30 mouse cellular contexts compared by ENCODE assay signal in the genomic region with DNA sequence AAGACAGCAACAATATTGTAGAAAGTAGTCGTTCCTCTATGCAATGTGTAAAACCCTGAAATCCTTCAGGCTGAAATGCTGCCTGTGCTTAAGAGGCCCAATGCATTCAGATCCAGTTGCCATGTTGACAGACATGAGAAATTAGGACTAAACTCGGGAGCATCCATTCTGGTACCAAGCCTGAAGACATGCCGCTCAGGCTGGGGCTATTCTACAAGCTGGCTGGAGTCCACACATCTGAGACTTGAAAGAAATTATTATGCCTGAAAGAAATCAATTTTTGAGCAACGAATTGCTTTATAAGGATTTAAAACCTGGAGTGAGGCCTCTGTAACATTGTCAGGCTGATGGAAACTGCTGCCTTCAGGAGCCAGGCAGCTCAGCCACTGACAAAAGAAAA.
DNase-seq lines count a peak whose midpoint lies in the region; ATAC-seq and TF ChIP-seq lines count a peak whose summit lies in the region.
"Had no signal": no experiment of that assay in that cellular context is flagged by ENCODE, and none has a peak within 500 bp of the region (broad histone marks: within the 10 kb centered on the region; RNA-seq: fewer than 3 reads in every experiment).

No protein-coding gene starts in this region.

- no peak for ATAC-seq in hindbrain, embryonic 13.5 days (ENCODE audit: low FRiP score)
- ATAC-seq in hindbrain, embryonic 12.5 days (ENCODE audit: low FRiP score) = no peak
- ATAC-seq in midbrain, embryonic 14.5 days (ENCODE audit: low FRiP score, low TSS enrichment) = no peak
- ATAC-seq in midbrain, embryonic 11.5 days (ENCODE audit: low FRiP score) = no peak
- 0 out of 2 replicates have a peak, but pooled peaks have one; percentile 29 for ATAC-seq in midbrain, postnatal 0 days (ENCODE audit: low FRiP score)
- ATAC-seq: forebrain, embryonic 16.5 days; inflammation-experienced regulatory T-cells, adult 6 months; liver, embryonic 12.5 days; liver, postnatal 0 days had no signal

- 0 out of 2 replicates have a peak overlapping the region, but pooled peaks have one; percentile 5 for H3K27ac ChIP-seq in hindbrain, embryonic 13.5 days
- H3K27ac ChIP-seq in hindbrain, embryonic 12.5 days = no peak overlapping the region
- peak overlapping the region; percentile 65; the same call in 1 of the 2 replicates for H3K27ac ChIP-seq in left cerebral cortex, adult 2 months
- H3K27ac ChIP-seq in midbrain, embryonic 14.5 days (replicated peaks; ENCODE audit: low read depth, low read length) = peak overlapping the region; percentile 41
- no peak overlapping the region for H3K27ac ChIP-seq in midbrain, embryonic 11.5 days (ENCODE audit: low read depth, low read length)
- peak overlapping the region; percentile 51 for H3K27ac ChIP-seq in midbrain, postnatal 0 days (ENCODE audit: low read depth, low read length)
- H3K27ac ChIP-seq: embryonic facial prominence, embryonic 12.5 days; gastrocnemius, adult 2 months; liver, embryonic 12.5 days; neural tube, embryonic 12.5 days; stomach, postnatal 0 days had no signal

- H3K36me3 ChIP-seq in hindbrain, embryonic 13.5 days = peaks cover 22% of the 10 kb centered on the region
- H3K36me3 ChIP-seq in hindbrain, embryonic 12.5 days = no peaks in the 10 kb centered on the region
- H3K36me3 ChIP-seq in midbrain, embryonic 14.5 days (ENCODE audit: control insufficient read depth, insufficient read depth, low read length) = no peaks in the 10 kb centered on the region
- no peaks in the 10 kb centered on the region for H3K36me3 ChIP-seq in midbrain, embryonic 11.5 days (ENCODE audit: control insufficient read depth, insufficient read depth, low read length)
- no peaks in the 10 kb centered on the region for H3K36me3 ChIP-seq in midbrain, postnatal 0 days (ENCODE audit: insufficient read depth, low read length)
- H3K36me3 ChIP-seq: embryonic facial prominence, embryonic 12.5 days; G1E; liver, embryonic 12.5 days; neural tube, embryonic 12.5 days had no signal

- no peak for DNase-seq in left cerebral cortex, adult 2 months (ENCODE audit: extremely low spot score in 1 of 2, low spot score in 2 of 2)
- DNase-seq in left cerebral cortex, postnatal 25 days (ENCODE audit: low spot score in 2 of 2) = no peak
- DNase-seq in midbrain, embryonic 14.5 days = peak; percentile 29
- no peak for DNase-seq in midbrain, embryonic 11.5 days (ENCODE audit: low spot score, missing footprints)
- no peak for DNase-seq in midbrain, postnatal 0 days (ENCODE audit: low spot score)
- DNase-seq: adrenal gland, adult 8-10 months; cerebellum, adult 11 months; cerebellum, adult 9-11 months; embryo, embryonic 11 days; gastrocnemius, adult 2 months; gastrocnemius, postnatal 36 days; heart, adult 18-20 months; heart, postnatal 36 days; kidney, adult 11 months; kidney, postnatal 14 days; left cerebral cortex, postnatal 4 days; liver, postnatal 0 days; right cerebral cortex, postnatal 4 days; thymus, adult 18-20 months; thymus, postnatal 25 days had no signal

- 56% methylated on average over 4 of the region's 4 CpGs for WGBS in hindbrain, embryonic 13.5 days
- 78% methylated on average over 4 of the region's 4 CpGs for WGBS in hindbrain, embryonic 12.5 days
- WGBS in midbrain, embryonic 14.5 days = 46% methylated on average over 4 of the region's 4 CpGs
- 64% methylated on average over 4 of the region's 4 CpGs for WGBS in midbrain, embryonic 11.5 days
- 35% methylated on average over 4 of the region's 4 CpGs for WGBS in midbrain, postnatal 0 days

- TF ChIP-seq CTCF in left cerebral cortex, adult 2 months (IDR thresholded peaks at IDR 0.05) = no peak
- no peak for TF ChIP-seq CTCF in midbrain, postnatal 0 days (IDR thresholded peaks at IDR 0.05)

- H3K27me3 ChIP-seq in hindbrain, embryonic 13.5 days = no peaks in the 10 kb centered on the region
- H3K27me3 ChIP-seq in hindbrain, embryonic 12.5 days = no peaks in the 10 kb centered on the region
- H3K27me3 ChIP-seq in midbrain, embryonic 14.5 days (ENCODE audit: control insufficient read depth, insufficient read depth, low read length) = no peaks in the 10 kb centered on the region
- H3K27me3 ChIP-seq in midbrain, embryonic 11.5 days (ENCODE audit: control insufficient read depth, insufficient read depth, low read length) = no peaks in the 10 kb centered on the region
- H3K27me3 ChIP-seq in midbrain, postnatal 0 days (ENCODE audit: insufficient read depth, low read length) = no peaks in the 10 kb centered on the region
- H3K27me3 ChIP-seq: embryonic facial prominence, embryonic 12.5 days; liver, embryonic 12.5 days; neural tube, embryonic 12.5 days had no signal

- no peak overlapping the region for H3K4me2 ChIP-seq in hindbrain, embryonic 13.5 days
- H3K4me2 ChIP-seq in hindbrain, embryonic 12.5 days (replicated peaks) = no peak overlapping the region
- no peak overlapping the region for H3K4me2 ChIP-seq in midbrain, embryonic 14.5 days (ENCODE audit: low read length)
- H3K4me2 ChIP-seq in midbrain, embryonic 11.5 days = no peak overlapping the region
- no peak overlapping the region for H3K4me2 ChIP-seq in midbrain, postnatal 0 days (ENCODE audit: low read depth, low read length, poor library complexity, severe bottlenecking)
- H3K4me2 ChIP-seq: embryonic facial prominence, embryonic 12.5 days; heart, embryonic 11.5 days; liver, embryonic 12.5 days; neural tube, embryonic 12.5 days had no signal

- no peak overlapping the region for H3K9ac ChIP-seq in hindbrain, embryonic 13.5 days
- H3K9ac ChIP-seq in hindbrain, embryonic 12.5 days = no peak overlapping the region
- H3K9ac ChIP-seq in midbrain, embryonic 14.5 days (replicated peaks; ENCODE audit: low read length) = no peak overlapping the region
- H3K9ac ChIP-seq in midbrain, embryonic 11.5 days (ENCODE audit: low read length) = no peak overlapping the region
- no peak overlapping the region for H3K9ac ChIP-seq in midbrain, postnatal 0 days (replicated peaks; ENCODE audit: low read length, poor library complexity, severe bottlenecking)
- H3K9ac ChIP-seq: embryonic facial prominence, embryonic 12.5 days; liver, embryonic 12.5 days; liver, postnatal 0 days; neural tube, embryonic 12.5 days had no signal

- H3K4me3 ChIP-seq in hindbrain, embryonic 13.5 days = no peak overlapping the region
- H3K4me3 ChIP-seq in hindbrain, embryonic 12.5 days = no peak overlapping the region
- no peak overlapping the region for H3K4me3 ChIP-seq in left cerebral cortex, adult 2 months
- H3K4me3 ChIP-seq in midbrain, embryonic 14.5 days (replicated peaks; ENCODE audit: low read depth, low read length) = no peak overlapping the region
- no peak overlapping the region for H3K4me3 ChIP-seq in midbrain, embryonic 11.5 days (ENCODE audit: low read depth, low read length)
- no peak overlapping the region for H3K4me3 ChIP-seq in midbrain, postnatal 0 days (ENCODE audit: low read depth, low read length)
- H3K4me3 ChIP-seq: embryonic facial prominence, embryonic 12.5 days; gastrocnemius, adult 2 months; liver, embryonic 12.5 days; neural tube, embryonic 12.5 days had no signal

- intact Hi-C loops in left cerebral cortex, adult 2 months (cut with DNase I) = no loop called here
- intact Hi-C loops in left cerebral cortex, postnatal 25 days (cut with DNase I) = no loop called here

- H3K9me3 ChIP-seq in hindbrain, embryonic 13.5 days = no peaks in the 10 kb centered on the region
- no peaks in the 10 kb centered on the region for H3K9me3 ChIP-seq in hindbrain, embryonic 12.5 days (replicated peaks)
- H3K9me3 ChIP-seq in midbrain, embryonic 14.5 days (ENCODE audit: control insufficient read depth, low read length) = no peaks in the 10 kb centered on the region
- H3K9me3 ChIP-seq in midbrain, embryonic 11.5 days (ENCODE audit: control insufficient read depth, low read length) = no peaks in the 10 kb centered on the region
- no peaks in the 10 kb centered on the region for H3K9me3 ChIP-seq in midbrain, postnatal 0 days (ENCODE audit: low read length)
- H3K9me3 ChIP-seq: embryonic facial prominence, embryonic 12.5 days; G1E; liver, embryonic 12.5 days; neural tube, embryonic 12.5 days had no signal

- H3K4me1 ChIP-seq in hindbrain, embryonic 13.5 days (replicated peaks) = 0 out of 2 replicates have a peak, but pooled peaks cover 6% of the 10 kb centered on the region
- H3K4me1 ChIP-seq in hindbrain, embryonic 12.5 days = no peaks in the 10 kb centered on the region
- no peaks in the 10 kb centered on the region for H3K4me1 ChIP-seq in midbrain, embryonic 14.5 days (ENCODE audit: control insufficient read depth, insufficient read depth, low read length)
- H3K4me1 ChIP-seq in midbrain, embryonic 11.5 days (ENCODE audit: control insufficient read depth, insufficient read depth, low read length) = no peaks in the 10 kb centered on the region
- no peaks in the 10 kb centered on the region for H3K4me1 ChIP-seq in midbrain, postnatal 0 days (ENCODE audit: insufficient read depth, low read length)
- H3K4me1 ChIP-seq: embryonic facial prominence, embryonic 12.5 days; liver, embryonic 12.5 days; neural tube, embryonic 12.5 days had no signal

Comparison
In these comparisons a context has a peak if more than half of its experiments do, and no peak if none do; other contexts are left out.
1. H3K27ac ChIP-seq: peak in hindbrain, embryonic 13.5 days (single experiment), left cerebral cortex, adult 2 months (single experiment), midbrain, embryonic 14.5 days (single experiment) and midbrain, postnatal 0 days (single experiment); none in hindbrain, embryonic 12.5 days (single experiment) and midbrain, embryonic 11.5 days (single experiment).